Mouse (Mus musculus) left cerebral cortex, adult 6 months (tissue): Measurements from ENCODE around the gene Ing5. TPM values are rescaled to one million over a fixed set of nuclear protein-coding genes. Genes with fewer than 3 reads are reported as not detected.

Experiments used
- long read RNA-seq, 2 experiments: library from polyadenylated mRNA; unstranded; transcript quantifications; one replicate each; pipeline ENCODE4 v2.0.0; 2019 to 2020
- polyA plus RNA-seq: library from polyadenylated mRNA; unstranded; fragments of <200 nt; fragmentation: Nextera tagmentation; gene quantifications from 2 replicates; pipeline ENCODE4 v1.2.3, GENCODE M21; 2021

Gene Ing5
- polyA plus RNA-seq = 5.3 and 7.7 TPM in 2 replicates
- long read RNA-seq, experiment 1, full-length matches to known transcripts = 47 of 58 reads
- long read RNA-seq, experiment 1, partial matches to known transcripts = 0 of 58 reads
- long read RNA-seq, experiment 1, other reads (novel, unspliced or antisense) = 11 of 58 reads
- long read RNA-seq, experiment 2, full-length matches to known transcripts = 4 of 17 reads
- long read RNA-seq, experiment 2, partial matches to known transcripts = 4 of 17 reads
- long read RNA-seq, experiment 2, other reads (novel, unspliced or antisense) = 9 of 17 reads

GRCm38 (mm10) chr1:93803556-93804507 is at the start of gene Ing5:
Gene Ing5 (plus strand): TSS chr1:93803965.

GRCm38 (mm10) chr1:93754573-93755290 is 49.0 kb upstream of the Ing5 start, which contains the start of gene Thap4:
Gene Thap4 (minus strand): TSS chr1:93754864.

GRCm38 (mm10) chr1:93801741-93802238 is 2.0 kb upstream of the Ing5 start, which contains the start of gene Dtymk:
Gene Dtymk (minus strand): TSS chr1:93801934.

GRCm38 (mm10) chr1:93824609-93825008 is 20.8 kb downstream of the Ing5 start, which contains the start of gene D2hgdh:
Gene D2hgdh (plus strand): TSS chr1:93824909.

GRCm38 (mm10) chr1:93861048-93861447 is 57.3 kb downstream of the Ing5 start, which contains the start of gene Gal3st2:
Gene Gal3st2 (plus strand): TSS chr1:93861306.

Other genes starting within 250 kb of the Ing5 start
- gene Stk25, start 145.3 kb upstream of the Ing5 start, polyA plus RNA-seq = 205 and 327 TPM in 2 replicates
- gene Bok, start 118.3 kb upstream of the Ing5 start, polyA plus RNA-seq = 94.0 and 95.8 TPM in 2 replicates
- 29.1 and 43.9 TPM in 2 replicates for gene Atg4b, start 52.5 kb upstream of the Ing5 start, polyA plus RNA-seq
- 13.3 and 17.3 TPM in 2 replicates for gene Thap4, start 49.1 kb upstream of the Ing5 start, polyA plus RNA-seq
- gene Dtymk, start 2.0 kb upstream of the Ing5 start, polyA plus RNA-seq = 67.2 and 82.9 TPM in 2 replicates
- gene D2hgdh, start 20.9 kb downstream of the Ing5 start, polyA plus RNA-seq = 5.6 and 6.2 TPM in 2 replicates
- gene Gal3st2, start 57.3 kb downstream of the Ing5 start, polyA plus RNA-seq = 0.06 TPM in 1 of 2 replicates, not detected in the other
- gene Gal3st2b, start 114.3 kb downstream of the Ing5 start, polyA plus RNA-seq = not detected in 2 replicates
- not detected in 2 replicates for gene Gal3st2c, start 186.5 kb downstream of the Ing5 start, polyA plus RNA-seq
- gene Neu4, start 216.5 kb downstream of the Ing5 start, polyA plus RNA-seq = 3.5 and 4.6 TPM in 2 replicates
- 0.16 TPM in 1 of 2 replicates, not detected in the other for gene Pdcd1, start 248.6 kb downstream of the Ing5 start, polyA plus RNA-seq